Mouse (Mus musculus): Measurements from ENCODE around the gene Cd44.

Gene Cd44

GRCm38 (mm10) chr2:102825961-102826633 lies 75.4 kb downstream of the Cd44 start:
- TF ChIP-seq GATA4 (IDR thresholded peaks at IDR 0.05; ENCODE audit: insufficient replicate concordance, low read length) = no peak

GRCm38 (mm10) chr2:102822036-102822435 lies 79.4 kb downstream of the Cd44 start:
- no peak for TF ChIP-seq GATA4 (IDR thresholded peaks at IDR 0.05; ENCODE audit: insufficient replicate concordance, low read length)

DNA sequence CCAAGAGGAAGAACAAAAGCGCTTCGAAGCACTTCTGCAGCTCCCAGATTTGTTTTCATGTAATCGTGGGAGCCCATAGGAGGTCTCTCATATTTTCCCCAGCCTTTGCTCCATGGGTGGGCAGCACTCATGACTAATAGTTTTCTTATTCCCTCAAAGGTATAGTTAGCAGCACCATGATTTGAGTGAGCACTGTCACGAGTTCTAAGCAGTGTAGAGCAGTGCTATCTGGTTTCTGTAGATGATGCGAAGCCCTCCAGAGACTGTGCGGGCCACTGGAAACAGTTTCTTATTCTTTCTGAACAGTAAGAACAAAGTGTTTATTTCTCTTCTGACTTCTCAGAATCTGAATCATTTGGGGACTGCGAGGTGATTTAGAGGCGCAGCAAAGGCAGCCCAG lies 80.7 kb downstream of the Cd44 start:
- TF ChIP-seq GATA4 (IDR thresholded peaks at IDR 0.05; ENCODE audit: insufficient replicate concordance, low read length) = no peak

- no peak for TF ChIP-seq GATA4 (IDR thresholded peaks at IDR 0.05; ENCODE audit: insufficient replicate concordance, low read length)
Measured at GRCm38 (mm10) chr2:102820225-102820711, 81.2 kb downstream of the Cd44 start.

DNA sequence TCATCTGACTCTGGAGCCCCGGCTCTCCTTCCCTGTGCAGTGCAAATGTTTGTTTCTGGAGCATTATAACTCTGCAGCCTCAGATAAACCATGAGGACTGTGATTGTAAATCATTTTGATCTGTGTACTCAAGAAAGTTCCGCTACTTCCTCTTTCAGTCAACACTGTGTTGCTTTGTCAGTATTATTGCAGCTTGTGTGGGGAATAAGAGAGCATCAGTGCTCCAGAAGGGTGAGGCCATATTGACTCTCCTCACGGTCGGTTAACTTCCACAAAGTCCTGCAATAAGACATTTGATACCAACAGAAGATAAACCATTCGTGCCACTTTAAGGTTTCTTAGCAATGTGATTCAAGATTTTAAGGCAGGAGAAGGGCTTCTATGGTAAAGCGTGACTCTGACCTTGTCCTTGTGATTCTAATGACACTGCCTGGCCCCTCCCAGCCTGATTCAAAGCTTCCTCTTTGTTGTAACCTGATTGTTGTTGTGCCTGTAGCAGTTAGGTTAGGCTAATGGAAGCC lies 86.1 kb downstream of the Cd44 start:
- TF ChIP-seq GATA4 (IDR thresholded peaks at IDR 0.05; ENCODE audit: insufficient replicate concordance, low read length) = no peak

GRCm38 (mm10) chr2:102812756-102813155 lies 88.7 kb downstream of the Cd44 start:
- no peak for TF ChIP-seq GATA4 (IDR thresholded peaks at IDR 0.05; ENCODE audit: insufficient replicate concordance, low read length)

- TF ChIP-seq GATA4 (IDR thresholded peaks at IDR 0.05; ENCODE audit: insufficient replicate concordance, low read length) = no peak
Measured at GRCm38 (mm10) chr2:102809436-102809835, 92.0 kb downstream of the Cd44 start.

DNA sequence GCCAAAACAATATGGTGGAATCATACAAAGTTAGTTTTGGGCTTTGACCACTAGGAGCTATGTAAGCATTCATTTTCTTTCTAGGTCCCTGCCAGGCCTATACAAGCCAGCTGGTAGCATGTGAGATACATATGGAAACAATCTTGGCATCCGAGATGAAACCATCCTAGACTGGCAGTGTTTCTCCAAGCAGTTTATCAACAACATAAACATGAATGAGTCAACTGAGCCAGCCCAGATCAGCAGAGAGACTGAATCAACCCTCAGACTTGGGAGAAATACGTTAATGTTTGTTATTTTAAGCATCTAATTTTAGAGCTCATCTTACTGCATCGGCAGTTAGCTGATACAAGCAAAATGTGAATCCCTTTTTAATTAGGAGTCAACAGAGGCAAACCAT lies 93.8 kb downstream of the Cd44 start:
- TF ChIP-seq GATA4 (IDR thresholded peaks at IDR 0.05; ENCODE audit: insufficient replicate concordance, low read length) = no peak

- TF ChIP-seq GATA4 (IDR thresholded peaks at IDR 0.05; ENCODE audit: insufficient replicate concordance, low read length) = no peak
Measured at GRCm38 (mm10) chr2:102805761-102806496, 95.5 kb downstream of the Cd44 start.

DNA sequence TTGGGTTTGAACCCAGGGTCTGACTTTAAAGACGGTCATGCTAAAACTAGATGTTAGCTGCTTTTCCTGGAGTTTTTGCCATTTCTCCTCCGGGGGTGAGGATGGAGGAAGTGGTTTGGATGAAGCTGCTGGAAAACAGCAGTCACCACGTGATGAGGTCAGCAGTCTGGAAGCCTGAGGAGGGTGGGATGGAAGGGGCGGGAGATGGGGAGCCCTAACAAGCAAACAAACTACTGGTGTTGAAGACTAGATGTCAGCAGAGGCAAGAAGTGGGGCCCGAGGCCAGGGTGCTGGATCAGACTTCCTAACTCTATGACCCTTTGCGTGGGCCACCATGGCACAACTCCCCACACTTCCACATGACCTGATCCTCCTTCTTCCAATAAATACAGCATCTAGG lies 96.2 kb downstream of the Cd44 start:
- no peak for TF ChIP-seq GATA4 (IDR thresholded peaks at IDR 0.05; ENCODE audit: insufficient replicate concordance, low read length)

DNA sequence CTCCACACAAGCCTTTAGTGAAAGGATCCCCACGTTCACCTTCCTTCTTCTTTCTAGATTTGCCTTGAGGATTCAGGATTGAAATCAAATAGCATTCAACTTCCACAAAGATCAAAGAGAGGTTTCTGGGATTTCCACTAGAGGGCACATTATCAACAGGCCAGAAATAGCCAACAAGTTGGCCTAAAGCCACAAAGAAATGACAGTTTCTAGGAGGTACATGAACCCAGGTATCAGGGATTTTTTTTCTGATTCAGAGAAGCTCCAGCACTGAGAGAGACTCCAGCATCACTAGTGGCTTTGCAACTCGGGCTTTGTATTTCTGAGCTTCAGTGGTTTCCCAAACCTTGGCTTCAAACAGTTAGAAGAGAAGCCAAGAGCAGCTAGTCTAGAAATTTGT lies 97.4 kb downstream of the Cd44 start:
- TF ChIP-seq GATA4 (IDR thresholded peaks at IDR 0.05; ENCODE audit: insufficient replicate concordance, low read length) = no peak

DNA sequence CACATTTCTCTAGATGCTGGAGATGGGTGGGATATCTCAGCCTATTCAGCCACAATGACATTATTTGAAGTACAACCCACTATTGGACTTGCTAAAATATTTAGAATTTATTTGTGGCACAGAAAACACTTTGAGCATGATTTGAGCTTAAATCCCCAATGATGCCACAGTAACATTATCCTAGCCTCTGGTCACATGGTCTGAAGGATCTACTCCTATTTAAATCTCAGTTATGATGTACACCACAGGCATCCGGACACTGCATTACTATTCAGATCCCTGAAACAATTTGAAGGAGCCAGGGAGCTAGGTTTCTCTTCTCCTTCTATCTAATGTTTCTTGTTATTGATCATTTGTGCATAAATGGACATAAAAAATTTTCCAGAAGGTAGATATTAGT lies 99.6 kb downstream of the Cd44 start:
- TF ChIP-seq GATA4 (IDR thresholded peaks at IDR 0.05; ENCODE audit: insufficient replicate concordance, low read length) = no peak

DNA sequence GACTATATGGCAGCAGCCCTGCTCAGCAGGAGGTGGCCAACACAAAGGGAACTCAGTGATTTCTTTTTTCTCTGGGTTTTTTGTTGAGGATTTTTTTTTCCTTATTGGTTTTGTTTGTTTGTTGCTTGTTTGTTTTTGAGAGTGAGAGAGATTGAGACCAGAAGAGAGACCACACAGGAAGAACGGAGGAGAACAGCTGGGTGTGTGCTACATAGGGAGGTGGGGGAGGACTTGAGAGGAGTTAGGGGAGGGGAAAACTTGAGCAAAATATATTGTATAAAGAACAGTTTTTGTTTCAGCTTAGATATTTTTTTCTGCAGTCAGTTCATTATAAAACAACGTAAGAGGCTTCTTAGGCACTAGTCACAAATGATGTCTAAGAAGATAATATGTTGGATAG lies 103.3 kb downstream of the Cd44 start:
- no peak for TF ChIP-seq GATA4 (IDR thresholded peaks at IDR 0.05; ENCODE audit: insufficient replicate concordance, low read length)

GRCm38 (mm10) chr2:102795034-102795433 lies 106.4 kb downstream of the Cd44 start:
- TF ChIP-seq GATA4 (IDR thresholded peaks at IDR 0.05; ENCODE audit: insufficient replicate concordance, low read length) = no peak

DNA sequence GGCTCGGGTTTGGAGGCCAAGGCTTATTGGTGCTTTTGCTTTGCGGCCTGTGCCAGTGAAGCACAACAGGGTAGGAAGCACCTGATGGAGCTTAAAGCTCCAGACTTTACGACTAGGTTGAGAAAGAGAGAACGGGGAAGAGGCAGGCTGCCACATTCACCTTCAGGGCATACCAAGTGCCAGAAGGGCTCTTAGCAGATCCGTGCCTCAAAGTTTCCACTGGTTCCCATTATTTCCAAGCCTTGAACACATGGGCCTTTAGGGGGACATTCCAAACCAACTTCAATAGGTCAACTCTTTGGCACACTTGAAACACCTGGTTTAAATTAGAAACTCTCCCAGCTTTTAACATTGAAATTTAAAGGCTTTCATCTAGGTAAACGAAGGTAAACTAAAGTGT lies 108.7 kb downstream of the Cd44 start:
- TF ChIP-seq GATA4 (IDR thresholded peaks at IDR 0.05; ENCODE audit: insufficient replicate concordance, low read length) = no peak

GRCm38 (mm10) chr2:102791641-102792040 lies 109.8 kb downstream of the Cd44 start:
- no peak for TF ChIP-seq GATA4 (IDR thresholded peaks at IDR 0.05; ENCODE audit: insufficient replicate concordance, low read length)
